Mouse (Mus musculus) ovary, adult 18-20 months (tissue): ENCODE measurements around the gene Ces2c.
"Not testable (repeated sequence)": the region's sequence is repeated elsewhere in the genome, so short reads cannot be mapped to it uniquely, and the experiment has no call there.

Source experiments
- DNase-seq: peaks from one replicate; pipeline ENCODE4 v3.0.0; 2022; ENCODE audit warnings: low spot score, mixed read lengths

The Ces2c gene

GRCm38 (mm10) chr8:104846831-104847230 lies at the start of gene Ces2c:
TSS of gene Ces2c (plus strand) at chr8:104847068.
- DNase-seq: no peak

- no peak for DNase-seq
Observed at GRCm38 (mm10) chr8:104799385-104799784, 47.5 kb upstream of the Ces2c start.

GRCm38 (mm10) chr8:104806127-104806526 lies 40.7 kb upstream of the Ces2c start:
- no peak for DNase-seq

DNA sequence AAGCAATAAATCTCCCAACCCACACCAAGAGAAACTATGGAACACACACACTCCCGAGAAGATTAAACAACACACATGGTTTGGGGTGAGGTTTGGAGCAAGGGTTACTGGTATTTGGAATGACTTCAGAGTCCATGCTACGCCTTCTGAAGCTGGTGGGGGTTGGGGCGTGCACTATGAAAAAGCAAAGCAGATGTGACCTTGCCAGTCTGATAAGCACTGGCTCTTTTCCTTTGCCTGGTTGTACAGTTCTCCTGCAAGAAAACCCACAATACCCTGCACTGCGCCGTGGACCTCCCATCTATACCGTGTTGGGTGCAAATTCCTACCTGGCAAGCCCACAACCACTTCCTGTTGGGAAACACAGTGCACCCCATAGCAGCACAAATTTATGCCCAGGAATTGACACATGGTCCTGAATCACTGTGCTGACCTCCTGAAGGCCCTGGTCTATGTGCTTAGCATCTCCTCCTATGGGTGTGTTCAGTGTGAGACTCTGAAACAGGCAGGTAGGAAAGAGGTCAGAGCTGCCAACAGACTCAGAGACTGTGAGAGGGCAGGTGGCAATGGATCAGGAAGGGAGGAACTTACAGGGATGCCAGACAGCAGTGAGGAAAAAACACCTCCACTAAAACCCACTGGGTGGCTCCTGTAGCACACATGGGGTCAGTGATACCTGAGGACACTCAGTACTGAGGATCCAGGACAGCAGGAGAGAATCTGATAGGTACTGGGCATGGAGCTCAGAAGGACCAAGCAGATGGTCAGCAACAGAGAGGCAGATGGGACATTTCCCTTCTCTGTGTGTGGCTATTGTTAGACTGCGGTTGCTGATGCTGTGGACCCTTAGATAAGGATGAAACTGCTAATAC lies 38.1 kb upstream of the Ces2c start:
- DNase-seq: peak; percentile 41

DNA sequence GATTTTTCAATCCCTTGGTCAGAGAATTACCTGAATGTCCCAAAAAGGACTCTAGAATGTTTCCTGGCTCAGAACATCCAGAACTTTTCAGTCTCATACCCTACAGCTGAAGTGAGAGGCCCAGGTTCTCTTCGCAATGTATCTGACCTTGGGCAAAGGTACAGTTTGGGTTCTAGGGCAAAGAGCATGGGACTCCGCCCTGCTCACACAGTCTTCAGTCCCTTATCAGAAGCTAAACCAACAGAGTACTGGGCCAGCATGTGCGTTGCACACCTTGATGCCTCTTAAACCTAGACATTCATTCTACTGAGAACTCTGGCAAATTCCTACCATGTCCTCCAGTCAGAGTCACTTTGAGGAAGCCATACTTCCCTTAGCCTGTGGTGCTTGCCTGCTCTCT lies 37.4 kb upstream of the Ces2c start:
- DNase-seq: no peak

DNA sequence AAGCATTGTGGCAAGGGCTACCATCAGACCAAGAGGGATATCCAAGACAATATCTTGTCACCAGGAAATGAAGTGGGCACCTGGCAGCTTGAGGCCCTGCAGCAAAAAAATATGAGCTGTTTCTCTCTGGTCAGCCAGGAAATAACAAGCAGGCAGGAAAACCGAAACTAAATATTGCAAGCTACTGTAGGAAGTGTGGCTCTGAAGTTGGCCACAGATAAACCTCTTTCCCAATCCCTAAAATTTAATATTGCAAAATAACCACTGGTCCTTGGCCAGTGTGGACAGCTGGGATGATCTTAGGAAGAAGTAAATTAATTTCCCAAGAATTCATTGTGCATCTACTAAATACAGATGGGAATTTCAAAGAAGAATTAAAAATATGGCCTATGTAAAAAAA lies 20.0 kb upstream of the Ces2c start:
- DNase-seq: no peak

- no peak for DNase-seq
Observed at GRCm38 (mm10) chr8:104828221-104828620, 18.6 kb upstream of the Ces2c start.

DNA sequence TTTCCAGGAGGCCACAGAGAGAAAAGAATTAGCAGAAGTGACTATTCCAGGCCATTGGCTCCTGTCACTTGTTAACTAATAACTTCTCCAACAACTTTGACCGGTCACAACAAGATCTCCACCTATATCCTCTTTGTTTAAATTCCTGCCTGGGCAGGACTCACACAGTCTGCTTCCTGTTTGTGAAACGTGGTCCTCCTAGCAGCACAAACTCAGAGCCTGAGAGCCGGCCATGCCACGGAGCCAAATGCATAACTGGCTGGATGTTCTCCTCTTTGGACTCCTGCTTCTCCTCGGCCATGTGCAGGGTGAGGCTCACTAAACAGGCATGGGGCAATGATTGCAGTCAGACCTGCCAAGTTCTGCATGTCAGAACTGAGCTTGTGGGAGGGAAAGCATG lies 15.4 kb upstream of the Ces2c start, which contains the start of gene Ces2b:
TSS of gene Ces2b (plus strand) at position 133 of the 400 bp plus-strand sequence.
- DNase-seq: no peak

DNA sequence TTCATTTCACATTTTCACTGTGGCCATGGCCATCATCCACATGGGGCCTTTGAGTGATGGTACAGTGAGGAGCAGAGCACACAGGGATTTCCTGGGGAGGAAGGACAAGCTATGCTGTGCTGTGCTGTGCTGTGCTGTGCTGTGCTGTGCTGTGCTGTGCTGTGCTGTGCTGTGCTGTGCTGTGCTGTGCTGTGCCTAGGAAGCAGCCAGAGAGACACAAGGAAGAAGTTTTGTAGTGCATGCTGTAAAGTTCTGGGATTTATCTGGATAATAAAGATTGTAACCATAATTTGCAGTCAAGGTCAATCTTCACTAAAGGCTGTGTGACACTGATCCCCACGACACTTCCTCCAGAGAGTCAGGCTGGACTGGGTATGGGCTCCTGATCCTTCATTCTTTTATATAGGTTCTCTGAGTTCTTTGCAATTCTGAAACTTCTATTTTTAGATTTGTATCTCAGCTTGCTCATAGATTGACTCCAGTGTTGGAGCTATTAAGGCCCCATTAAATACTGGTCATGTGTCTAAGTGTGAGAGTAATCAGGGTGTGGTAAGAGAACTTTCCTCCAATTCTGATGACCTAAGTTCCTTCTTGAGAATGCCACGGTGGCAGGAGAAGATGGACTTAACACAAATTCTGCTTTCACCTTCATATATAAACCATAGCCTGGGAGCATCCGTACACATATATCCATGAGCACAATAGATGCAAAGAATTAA lies 5.3 kb upstream of the Ces2c start:
- DNase-seq: no peak

DNA sequence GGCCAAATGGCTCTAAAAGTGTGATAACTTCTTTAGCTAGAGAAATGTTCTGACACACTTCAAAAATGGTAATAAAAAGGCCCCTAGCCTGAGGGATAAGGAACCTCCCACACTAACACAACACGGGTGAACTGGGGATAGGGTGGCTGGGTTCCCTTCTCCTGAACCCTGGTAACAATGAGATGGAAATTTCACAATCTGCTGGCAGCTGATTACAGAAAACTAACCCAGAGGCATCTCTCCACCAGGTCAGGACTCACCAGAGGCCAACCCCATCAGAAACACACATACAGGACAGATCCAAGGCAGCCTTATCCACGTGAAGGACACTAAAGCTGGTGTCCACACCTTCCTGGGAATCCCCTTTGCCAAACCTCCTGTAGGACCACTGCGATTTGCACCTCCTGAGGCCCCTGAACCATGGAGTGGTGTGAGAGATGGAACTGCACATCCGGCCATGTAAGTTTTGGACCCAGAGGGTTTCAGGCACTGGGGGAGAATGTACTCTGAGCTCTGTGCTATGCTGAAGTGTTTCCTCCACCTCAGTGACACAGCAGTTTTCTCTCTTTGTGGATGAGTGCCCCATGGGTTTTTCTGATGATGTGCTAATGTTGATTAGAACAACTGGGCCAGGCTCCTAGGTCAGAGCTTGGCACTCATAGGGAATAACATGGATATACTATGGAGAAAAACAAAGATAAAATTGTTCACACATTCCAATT lies 1.0 kb downstream of the Ces2c start:
- no peak for DNase-seq

DNA sequence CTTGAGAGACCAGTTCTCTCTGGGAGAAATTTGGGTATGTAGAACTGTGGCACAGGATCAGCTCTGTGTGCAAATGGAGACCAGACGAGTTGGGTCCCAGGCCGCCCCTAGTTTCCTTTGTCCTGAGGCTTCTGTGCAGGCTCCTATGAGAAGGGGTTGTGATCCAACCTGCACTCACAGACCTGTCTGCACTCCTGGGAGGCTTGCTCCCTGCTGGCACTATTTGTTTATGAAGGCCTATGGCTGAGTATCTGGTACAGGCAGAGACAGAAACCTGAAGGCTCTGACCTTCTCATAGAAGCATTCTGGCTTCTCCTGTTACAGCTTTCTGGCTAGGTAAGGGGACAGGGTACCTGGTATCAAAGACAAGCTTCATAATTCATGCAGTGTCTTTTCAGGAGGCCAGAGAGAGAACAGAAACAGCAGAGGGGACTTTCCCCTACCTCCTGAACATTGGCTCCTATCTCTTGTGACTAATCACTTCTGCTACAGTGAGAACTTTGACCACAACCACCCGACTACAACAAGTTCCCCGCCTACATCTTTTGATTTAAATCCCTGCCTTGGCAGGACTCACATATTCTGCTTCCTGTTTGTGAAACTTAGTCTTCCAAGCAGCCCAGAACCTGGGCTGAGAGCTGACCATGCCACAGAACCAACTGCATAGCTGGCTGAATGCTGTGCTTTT lies 20.1 kb downstream of the Ces2c start:
- not testable (repeated sequence) for DNase-seq

GRCm38 (mm10) chr8:104868876-104869275 lies 22.0 kb downstream of the Ces2c start:
- DNase-seq: not testable (repeated sequence)

DNA sequence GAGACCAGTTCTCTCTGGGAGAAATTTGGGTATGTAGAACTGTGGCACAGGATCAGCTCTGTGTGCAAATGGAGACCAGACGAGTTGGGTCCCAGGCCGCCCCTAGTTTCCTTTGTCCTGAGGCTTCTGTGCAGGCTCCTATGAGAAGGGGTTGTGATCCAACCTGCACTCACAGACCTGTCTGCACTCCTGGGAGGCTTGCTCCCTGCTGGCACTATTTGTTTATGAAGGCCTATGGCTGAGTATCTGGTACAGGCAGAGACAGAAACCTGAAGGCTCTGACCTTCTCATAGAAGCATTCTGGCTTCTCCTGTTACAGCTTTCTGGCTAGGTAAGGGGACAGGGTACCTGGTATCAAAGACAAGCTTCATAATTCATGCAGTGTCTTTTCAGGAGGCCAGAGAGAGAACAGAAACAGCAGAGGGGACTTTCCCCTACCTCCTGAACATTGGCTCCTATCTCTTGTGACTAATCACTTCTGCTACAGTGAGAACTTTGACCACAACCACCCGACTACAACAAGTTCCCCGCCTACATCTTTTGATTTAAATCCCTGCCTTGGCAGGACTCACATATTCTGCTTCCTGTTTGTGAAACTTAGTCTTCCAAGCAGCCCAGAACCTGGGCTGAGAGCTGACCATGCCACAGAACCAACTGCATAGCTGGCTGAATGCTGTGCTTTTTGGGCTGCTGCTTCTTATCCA lies 39.5 kb downstream of the Ces2c start:
- DNase-seq: not testable (repeated sequence)

- DNase-seq: no peak
Observed at GRCm38 (mm10) chr8:104901746-104902145, 54.9 kb downstream of the Ces2c start.
